Mouse (Mus musculus): ENCODE results near the gene Cd244a.

Cd244a gene

GRCm38 (mm10) chr1:171646429-171646940 is 87.5 kb downstream of the Cd244a start:
- DNase-seq (ENCODE audit: extremely low read depth, low read depth, low spot score): no peak

GRCm38 (mm10) chr1:171647716-171648115 is 88.7 kb downstream of the Cd244a start:
- no peak for DNase-seq (ENCODE audit: extremely low read depth, low read depth, low spot score)

DNA sequence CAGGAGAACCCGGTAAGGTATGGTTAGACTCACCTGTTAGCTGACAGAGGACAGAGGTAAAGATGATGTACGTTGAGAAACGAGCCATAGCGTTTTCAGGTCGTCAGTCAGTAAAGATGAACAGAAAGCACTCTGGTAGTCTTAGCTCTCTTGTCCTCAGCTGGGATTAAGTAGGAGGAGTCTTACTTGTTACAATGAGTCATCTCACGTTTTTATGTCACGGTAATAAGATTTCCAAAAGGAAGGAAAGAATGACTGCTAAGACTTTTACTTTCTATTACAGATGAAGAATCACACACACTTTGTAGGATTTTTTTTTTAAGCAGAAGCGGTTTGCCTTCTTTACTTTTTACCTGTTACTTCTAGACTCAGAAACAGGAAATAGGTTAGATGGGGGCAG is 89.8 kb downstream of the Cd244a start:
- no peak for DNase-seq (ENCODE audit: extremely low read depth, low read depth, low spot score)

DNA sequence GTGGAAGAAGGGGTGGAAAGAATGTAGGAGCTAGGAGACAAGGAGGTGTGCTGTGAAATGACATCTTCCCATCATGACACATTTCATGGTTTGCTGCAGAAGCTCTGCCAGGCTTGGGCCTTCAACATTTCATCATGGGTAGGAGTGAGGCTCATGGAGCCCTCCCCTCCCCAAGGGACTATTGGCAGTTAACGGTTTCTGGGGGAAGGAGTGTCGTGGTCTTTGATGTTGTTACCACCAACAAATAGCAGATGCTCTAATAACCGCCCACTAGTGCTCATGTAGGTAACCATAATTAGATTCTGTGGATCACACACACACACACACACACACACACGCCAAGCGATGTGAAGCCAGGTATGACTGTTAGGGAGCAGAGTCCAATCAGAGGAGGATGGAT is 93.7 kb downstream of the Cd244a start, which contains the start of gene Slamf7:
Slamf7 (minus strand) TSS at position 302 of the 400 bp plus-strand sequence.
- DNase-seq (ENCODE audit: extremely low read depth, low read depth, low spot score): no peak

GRCm38 (mm10) chr1:171658561-171658991 is 99.6 kb downstream of the Cd244a start:
- no peak for DNase-seq (ENCODE audit: extremely low read depth, low read depth, low spot score)
